Mouse (Mus musculus) olfactory bulb, adult 2 months (tissue): ENCODE measurements around the gene Ulk4. TPM values are rescaled to one million over a fixed set of nuclear protein-coding genes. Genes with fewer than 3 reads are reported as not detected.

Experiments used
- H3K27ac ChIP-seq: fragments of 200-500 bp; 2 replicates; pipeline ENCODE4 v1.5.1; 2012; ENCODE audit warnings: low read depth, low read length; ENCODE audit not compliant: insufficient read depth
- H3K4me1 ChIP-seq: fragments of 200-500 bp; 2 replicates; pipeline ENCODE4 v1.6.1; 2012; ENCODE audit warnings: low read length; ENCODE audit not compliant: control insufficient read depth, insufficient read depth
- H3K4me3 ChIP-seq: fragments of 200-500 bp; 2 replicates; pipeline ENCODE4 v1.5.1; 2012; ENCODE audit warnings: mild to moderate bottlenecking, low read depth, low read length, moderate library complexity; ENCODE audit not compliant: insufficient read depth
- CTCF ChIP-seq: fragments of 200-500 bp; IDR thresholded peaks from 2 replicates; pipeline ENCODE4 v1.5.1; 2012; ENCODE audit warnings: low read depth, mild to moderate bottlenecking, low read length, moderate library complexity; ENCODE audit not compliant: insufficient read depth
- POLR2A ChIP-seq: fragments of 200-500 bp; IDR thresholded peaks from 2 replicates; pipeline ENCODE4 v1.6.1; 2012; ENCODE audit warnings: mild to moderate bottlenecking, low read depth, low read length, moderate library complexity; ENCODE audit not compliant: insufficient read depth
- WGBS: fragments of 180-500 bp; shearing (Covaris S2); methylation state at CpG from one replicate; pipeline ENCODE4 v1.1.7; 2018; 5-methylcytosine and 5-hydroxymethylcytosine counted together
- polyA plus RNA-seq: library from polyadenylated mRNA; stranded (reverse); fragments of >200 nt; gene quantifications from 2 replicates; pipeline ENCODE4 v1.2.4, GENCODE M21; 2012; ENCODE audit warnings: low replicate concordance; ENCODE audit not compliant: missing spikeins, insufficient read depth, insufficient read length

Ulk4 gene
- polyA plus RNA-seq, 1 experiment, result not detected

DNA sequence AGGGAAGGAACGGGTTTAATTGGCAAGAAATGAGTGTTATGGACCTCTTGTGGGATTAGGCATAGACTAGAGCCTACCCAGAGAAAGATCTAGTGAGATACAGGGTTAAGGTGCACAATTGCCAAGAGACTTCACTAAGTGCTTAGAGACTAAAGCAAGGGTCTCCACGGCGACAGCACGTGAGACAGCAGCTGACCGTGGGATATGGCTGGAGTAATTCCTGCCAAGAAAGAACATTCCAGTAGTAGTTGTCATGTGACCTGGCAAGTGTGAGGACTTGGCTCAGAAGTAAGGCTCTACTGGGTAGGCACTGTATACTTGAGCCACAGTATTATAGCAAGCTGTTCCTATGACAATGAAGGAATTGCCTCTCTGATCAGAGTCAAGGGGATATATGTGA is 300.8 kb downstream of the Ulk4 start:
- Histone ChIP-seq H3K4me3 (no peak overlapping the region), H3K4me1 (0 out of 2 replicates have a peak, but pooled peaks cover 2% of the 10 kb centered on the region), H3K27ac (no peak overlapping the region)
- TF ChIP-seq CTCF (no peak), POLR2A (no peak)
- WGBS, result 47% methylated on average over 5 of the region's 5 CpGs

DNA sequence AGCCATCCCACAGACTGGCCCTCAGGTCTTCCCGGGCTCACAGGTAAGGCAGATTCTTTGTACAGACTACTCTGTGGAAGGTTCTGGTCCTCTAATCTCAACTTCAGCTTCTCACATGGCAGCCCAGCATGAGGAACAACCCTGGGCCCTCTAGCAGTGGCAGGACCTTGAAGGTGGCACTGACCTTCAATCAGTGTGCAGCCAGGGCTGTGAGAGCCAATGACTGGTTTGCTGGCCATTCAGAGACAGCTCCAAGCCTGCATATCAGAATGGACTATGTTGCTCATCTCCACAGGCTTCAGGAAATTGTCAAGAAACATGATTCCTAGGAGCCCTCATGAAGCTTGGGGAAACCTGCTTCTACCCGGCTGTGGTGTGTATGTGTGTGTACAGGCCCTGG is 302.8 kb downstream of the Ulk4 start:
- no peak overlapping the region for H3K4me3 ChIP-seq
- TF ChIP-seq POLR2A, result no peak
- H3K4me1 ChIP-seq, result 0 out of 2 replicates have a peak, but pooled peaks cover 2% of the 10 kb centered on the region
- H3K27ac ChIP-seq, result no peak overlapping the region
- 89% methylated on average over 2 of the region's 2 CpGs for WGBS

DNA sequence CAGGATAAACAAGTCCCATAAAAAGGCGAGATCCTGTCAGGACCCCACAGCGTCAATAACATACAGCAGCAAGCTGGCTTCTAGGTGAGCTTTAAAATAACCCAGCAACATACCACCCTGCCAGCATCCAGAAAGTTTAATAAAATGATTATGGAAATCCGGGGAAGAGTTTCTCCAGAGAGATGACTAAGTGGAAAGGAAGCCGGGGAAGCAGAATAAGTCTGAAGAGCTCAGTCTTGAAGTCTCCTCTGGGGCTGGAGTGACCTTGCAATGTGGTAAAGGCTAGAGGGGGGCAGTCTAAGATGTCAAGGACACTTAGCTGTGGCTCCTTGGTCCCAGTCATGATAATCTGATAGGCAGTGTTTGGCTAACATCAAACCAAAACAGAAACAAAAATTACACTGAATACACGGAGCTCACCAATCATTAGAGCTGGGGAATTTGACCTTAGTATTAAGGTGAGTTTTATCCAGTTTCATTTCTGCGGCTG is 303.9 kb downstream of the Ulk4 start:
- no peak overlapping the region for H3K27ac ChIP-seq
- WGBS, result 81% methylated on average over 6 of the region's 6 CpGs
- TF ChIP-seq CTCF (no peak), POLR2A (no peak)
- no peak overlapping the region for H3K4me3 ChIP-seq
- H3K4me1 ChIP-seq, result 0 out of 2 replicates have a peak, but pooled peaks cover 2% of the 10 kb centered on the region

DNA sequence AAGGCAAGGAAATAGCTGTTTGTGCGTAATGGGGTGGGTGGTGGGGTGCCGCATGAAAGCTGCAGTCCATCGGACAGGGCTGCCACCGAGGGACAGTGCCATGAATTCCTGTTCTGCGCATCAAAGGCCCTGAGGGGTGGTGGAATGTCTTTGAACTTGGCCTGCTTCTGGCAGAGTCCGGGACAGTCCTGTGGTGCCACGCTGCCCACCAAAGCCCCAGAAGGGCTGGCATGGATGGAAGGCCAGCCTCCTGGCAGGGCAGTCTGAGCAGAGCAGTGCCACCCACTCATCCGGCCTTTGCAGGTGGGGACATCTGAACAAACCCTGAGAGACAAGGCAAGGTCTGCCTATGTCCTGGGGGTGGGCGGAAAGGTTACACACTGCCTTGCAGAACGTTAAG is 312.0 kb downstream of the Ulk4 start:
- WGBS, result 64% methylated on average over 10 of the region's 10 CpGs
- Histone ChIP-seq H3K4me3 (no peak overlapping the region), H3K4me1 (peaks cover 37% of the 10 kb centered on the region), H3K27ac (no peak overlapping the region)
- TF ChIP-seq CTCF (no peak), POLR2A (no peak)

DNA sequence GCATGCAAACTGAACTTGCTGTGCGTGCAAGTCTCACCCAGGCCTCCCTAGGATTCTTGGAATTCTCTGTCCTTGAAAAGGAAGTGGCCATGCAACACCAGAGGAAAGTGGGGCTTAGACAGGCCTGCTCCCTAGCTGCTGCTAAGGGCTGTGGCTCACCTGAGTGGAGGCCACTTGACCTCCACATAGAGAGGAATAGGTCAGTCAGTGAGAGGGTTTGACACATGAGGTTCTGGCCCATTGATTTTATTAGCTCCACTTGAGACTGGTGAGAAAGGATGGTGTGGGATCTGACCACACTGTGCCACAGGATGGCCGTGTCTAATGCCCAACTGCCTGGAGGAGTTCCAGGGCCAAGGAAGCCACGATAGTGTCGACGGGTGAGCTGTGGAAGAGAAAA is 312.8 kb downstream of the Ulk4 start:
- no peak overlapping the region for H3K4me3 ChIP-seq
- 67% methylated on average over 5 of the region's 5 CpGs for WGBS
- TF ChIP-seq POLR2A (no peak), CTCF (no peak)
- peaks cover 38% of the 10 kb centered on the region for H3K4me1 ChIP-seq
- no peak overlapping the region for H3K27ac ChIP-seq

DNA sequence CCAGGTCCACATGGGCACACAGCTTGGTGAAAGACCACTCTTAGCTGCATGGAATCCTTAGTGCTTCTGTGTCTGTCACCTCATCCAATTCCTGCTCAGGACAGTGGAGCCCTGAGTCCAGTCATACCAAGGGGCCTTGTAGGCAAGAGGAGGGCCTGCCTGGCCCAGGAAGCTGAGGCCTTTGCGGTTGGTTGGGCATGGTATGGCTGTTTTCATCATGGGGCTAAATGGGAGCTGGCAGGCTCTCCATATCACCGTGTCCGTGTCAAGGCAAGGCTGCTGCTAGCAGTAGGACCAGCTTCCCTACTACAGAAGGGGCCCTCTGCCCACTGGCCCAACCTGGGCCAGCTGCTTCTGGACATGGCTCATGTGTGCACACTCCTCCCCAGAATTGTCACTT is 313.3 kb downstream of the Ulk4 start:
- TF ChIP-seq POLR2A (no peak), CTCF (no peak)
- WGBS, result 56% methylated on average over 3 of the region's 3 CpGs
- Histone ChIP-seq H3K4me1 (peaks cover 43% of the 10 kb centered on the region), H3K4me3 (no peak overlapping the region), H3K27ac (no peak overlapping the region)

DNA sequence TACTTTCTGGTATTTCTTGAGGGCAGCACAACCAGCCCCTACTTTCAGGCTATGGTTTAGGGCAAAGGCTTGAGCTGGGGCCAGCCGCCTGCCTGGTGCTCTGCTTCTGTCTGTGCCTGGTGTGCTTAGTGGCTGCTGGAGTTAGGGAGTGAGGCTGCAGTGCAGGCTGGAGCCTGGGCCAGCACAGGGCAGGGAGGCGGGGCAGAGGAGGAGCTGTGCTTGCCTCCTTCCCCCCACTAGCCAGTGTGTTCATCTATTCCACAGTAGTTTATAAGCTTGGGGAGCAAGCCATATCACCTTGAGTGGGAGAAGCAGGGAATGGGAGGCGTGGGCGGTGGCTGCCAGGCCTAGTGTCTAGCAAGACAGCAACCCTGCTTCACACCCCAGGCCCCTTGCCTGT is 313.9 kb downstream of the Ulk4 start:
- TF ChIP-seq CTCF (no peak), POLR2A (no peak)
- H3K27ac ChIP-seq, result no peak overlapping the region
- WGBS, result 75% methylated on average over 4 of the region's 4 CpGs

DNA sequence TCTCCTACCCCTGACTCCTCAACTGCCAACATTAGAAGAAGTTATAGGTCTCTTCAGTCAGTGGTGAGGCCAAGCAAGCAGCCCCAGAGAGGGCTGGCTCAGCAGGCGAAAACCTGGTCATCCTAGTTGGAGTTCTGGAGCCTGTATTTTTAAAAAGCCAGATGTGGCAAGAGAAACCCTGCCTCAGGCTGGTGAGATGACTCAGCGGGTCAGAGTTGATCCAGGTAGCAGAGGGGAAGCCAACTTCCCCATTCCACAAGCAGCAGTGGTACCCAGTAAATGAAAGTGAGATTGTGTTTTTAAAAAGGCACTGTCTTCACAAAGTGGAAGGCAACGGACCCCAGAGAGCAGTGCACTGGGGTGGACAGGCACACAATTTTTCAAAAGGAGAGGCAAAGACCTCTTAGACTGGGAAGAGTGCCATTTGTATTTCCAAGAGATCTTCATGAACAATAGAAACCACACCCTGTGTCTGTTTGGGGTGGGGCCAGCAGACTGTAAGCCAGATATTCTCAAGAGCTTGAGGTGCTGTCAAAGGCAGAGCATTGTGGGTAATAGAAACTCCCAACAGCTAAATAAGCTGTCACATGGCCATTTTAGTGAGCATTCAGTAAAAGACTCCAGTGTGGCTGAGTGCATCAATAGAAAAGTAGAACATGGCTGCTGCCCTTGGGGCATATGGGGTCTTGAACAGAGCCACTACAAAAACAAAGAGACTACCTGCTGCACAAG is 314.9 kb downstream of the Ulk4 start:
- peaks cover 54% of the 10 kb centered on the region for H3K4me1 ChIP-seq
- H3K27ac ChIP-seq, result no peak overlapping the region
- no peak for TF ChIP-seq POLR2A
- TF ChIP-seq CTCF, result no peak
- 60% methylated on average over 3 of the region's 3 CpGs for WGBS
- H3K4me3 ChIP-seq, result no peak overlapping the region

More for the DNA sequence above, 313.9 kb downstream of the Ulk4 start:
- H3K4me3 ChIP-seq, result no peak overlapping the region
- peaks cover 48% of the 10 kb centered on the region for H3K4me1 ChIP-seq

DNA sequence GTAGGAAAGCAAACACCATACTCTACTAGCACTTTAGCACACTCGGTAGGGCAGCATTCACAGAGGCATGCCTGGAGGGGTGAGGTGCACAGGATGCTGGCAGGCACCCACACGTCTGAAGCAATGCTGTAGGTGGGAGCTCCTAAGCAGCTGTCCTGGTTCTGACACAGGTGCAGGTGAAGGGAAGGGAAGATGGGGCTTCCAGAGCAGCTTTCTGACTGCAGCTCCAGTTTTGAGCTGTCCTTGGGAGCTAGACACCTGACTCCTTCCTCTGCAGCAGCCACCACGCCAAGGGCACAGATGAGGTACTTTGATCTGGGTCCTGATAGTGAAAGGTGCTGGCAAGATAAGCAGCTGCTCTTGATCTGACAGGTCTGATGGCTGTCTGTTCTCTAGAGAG is 315.5 kb downstream of the Ulk4 start:
- Histone ChIP-seq H3K4me3 (no peak overlapping the region), H3K27ac (no peak overlapping the region), H3K4me1 (peaks cover 59% of the 10 kb centered on the region)
- WGBS, result 47% methylated on average over 3 of the region's 3 CpGs
- TF ChIP-seq POLR2A, result no peak
- no peak for TF ChIP-seq CTCF
